Mouse (Mus musculus) adrenal gland, adult 2 months (tissue): Measurements from ENCODE around the gene Gm17018. TPM values are rescaled to one million over a fixed set of nuclear protein-coding genes. Genes with fewer than 3 reads are reported as not detected.

Experiments
- DNase-seq: peaks from one replicate; pipeline ENCODE4 v3.0.0; 2021
- polyA plus RNA-seq: library from polyadenylated mRNA; depleted of rRNA; stranded (reverse); fragments of >200 nt; gene quantifications from 2 replicates; pipeline ENCODE4 v1.2.3, GENCODE M21; 2012; rRNA removed
- total RNA-seq, 2 experiments: library from RNA; stranded (reverse); gene quantifications; 2 replicates each; pipeline ENCODE4 v1.2.3; 2021

Gene Gm17018
- total and polyA plus RNA-seq, 3 experiments = 2.1 to 38.0 (median 29.0) TPM

DNA sequence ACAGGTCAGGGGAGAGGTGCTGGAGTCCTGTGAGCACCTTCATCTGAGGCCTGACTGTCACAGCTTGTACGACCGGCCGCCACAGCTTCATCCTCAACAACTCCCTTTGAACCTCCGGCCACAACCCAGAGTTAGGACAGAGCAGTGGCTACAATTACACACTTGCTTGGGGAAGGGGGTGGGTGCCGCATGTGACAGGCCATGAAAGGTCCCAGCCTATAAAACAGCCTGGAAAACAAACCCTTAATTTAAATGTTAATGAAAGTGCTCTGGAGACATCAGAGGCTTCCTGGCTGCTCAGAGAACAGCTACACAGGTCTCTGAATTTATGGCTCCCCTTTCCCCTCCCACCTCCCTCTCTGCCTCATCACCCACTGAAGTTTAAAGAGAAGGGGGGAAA lies 61.7 kb downstream of the Gm17018 start:
- no peak for DNase-seq

DNA sequence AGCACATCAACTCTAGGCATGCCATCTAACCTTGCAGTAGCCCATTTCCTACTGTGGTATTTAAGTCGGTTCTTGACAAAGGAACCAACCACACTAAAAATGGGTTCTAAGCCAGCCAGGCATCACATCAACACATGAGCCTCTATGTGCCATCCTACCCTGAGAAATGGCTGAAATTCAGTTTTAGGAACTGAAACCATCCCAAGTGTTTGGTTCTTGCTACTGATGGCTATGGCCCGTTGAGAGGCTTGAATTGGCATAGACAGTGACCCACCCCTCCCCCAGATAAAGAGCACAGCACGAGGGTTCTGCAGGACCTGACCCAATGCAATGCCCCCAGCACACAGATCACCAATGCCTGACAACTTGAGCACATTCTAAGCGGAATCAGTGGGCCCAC lies 63.3 kb downstream of the Gm17018 start:
- no peak for DNase-seq

DNA sequence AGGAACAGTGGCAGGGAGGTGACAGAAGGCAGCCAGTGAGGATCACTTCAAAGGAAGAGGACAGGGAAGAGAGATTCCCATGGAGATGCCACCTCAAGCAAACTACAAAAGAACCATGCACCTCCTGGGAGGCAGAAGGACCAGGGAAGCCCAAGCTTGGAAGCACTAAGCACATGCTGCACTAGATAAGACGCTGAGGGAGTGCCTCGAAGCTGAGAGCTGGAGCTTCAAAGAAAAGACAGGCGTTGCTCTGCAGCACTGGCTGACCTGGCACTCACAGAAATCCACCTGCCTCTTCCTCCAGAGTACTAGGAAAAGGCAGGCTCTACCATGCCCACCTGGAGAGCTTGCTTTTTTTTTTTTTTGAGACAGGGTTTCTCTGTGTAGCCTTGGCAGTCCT lies 66.6 kb downstream of the Gm17018 start:
- DNase-seq = no peak

GRCm38 (mm10) chr19:45628649-45629048 lies 68.2 kb downstream of the Gm17018 start:
- no peak for DNase-seq

DNA sequence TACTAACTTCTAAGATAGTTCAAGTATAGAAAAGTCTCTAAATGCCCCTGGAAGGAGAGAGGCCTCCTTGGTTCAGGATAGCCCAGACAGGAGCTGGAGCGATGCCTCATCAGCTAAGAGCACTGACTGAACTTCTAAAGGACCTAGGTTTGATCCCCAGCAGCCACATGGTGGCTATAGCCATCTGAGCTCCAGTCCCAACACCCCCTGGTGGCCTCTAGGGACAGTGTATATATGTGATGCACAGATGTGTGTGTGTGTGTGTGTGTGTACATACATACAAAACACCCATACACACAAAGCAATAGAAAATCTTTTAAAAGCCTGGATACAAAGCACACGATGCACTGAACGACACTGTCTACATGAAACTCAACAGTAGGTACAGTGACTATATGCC lies 68.8 kb downstream of the Gm17018 start:
- no peak for DNase-seq

Other genes with a start within 250 kb of the Gm17018 start
- 10 to 100 TPM; 31.7 to 34.8 TPM for gene Btrc, start 196.9 kb upstream of the Gm17018 start, total RNA-seq
- 7.8 and 10.5 TPM in 2 replicates for gene Btrc, start 196.9 kb upstream of the Gm17018 start, polyA plus RNA-seq
- 10 to 100 TPM; 10.3 to 14.9 TPM for gene Poll, start 84 bp upstream of the Gm17018 start, total RNA-seq
- gene Poll, start 84 bp upstream of the Gm17018 start, polyA plus RNA-seq = 11.3 and 11.9 TPM in 2 replicates
- gene Fbxw4, start 99.7 kb downstream of the Gm17018 start, total RNA-seq = 10 to 100 TPM; 30.0 to 34.4 TPM
- gene Fbxw4, start 99.7 kb downstream of the Gm17018 start, polyA plus RNA-seq = 145 and 199 TPM in 2 replicates
- gene Fgf8, start 182.3 kb downstream of the Gm17018 start, total RNA-seq = not detected
- 0.30 TPM in 1 of 2 replicates, not detected in the other for gene Fgf8, start 182.3 kb downstream of the Gm17018 start, polyA plus RNA-seq
- gene Npm3, start 189.0 kb downstream of the Gm17018 start, total RNA-seq = 10 to 100 TPM; 26.1 to 27.6 TPM
- 52.2 and 53.3 TPM in 2 replicates for gene Npm3, start 189.0 kb downstream of the Gm17018 start, polyA plus RNA-seq
- gene Mgea5, start 223.2 kb downstream of the Gm17018 start, total RNA-seq = 10 to 100 TPM; 55.8 to 85.1 TPM
- 5.4 and 8.2 TPM in 2 replicates for gene Mgea5, start 223.2 kb downstream of the Gm17018 start, polyA plus RNA-seq